ENCODE assay signal across 19 mouse cellular contexts in the genomic region with DNA sequence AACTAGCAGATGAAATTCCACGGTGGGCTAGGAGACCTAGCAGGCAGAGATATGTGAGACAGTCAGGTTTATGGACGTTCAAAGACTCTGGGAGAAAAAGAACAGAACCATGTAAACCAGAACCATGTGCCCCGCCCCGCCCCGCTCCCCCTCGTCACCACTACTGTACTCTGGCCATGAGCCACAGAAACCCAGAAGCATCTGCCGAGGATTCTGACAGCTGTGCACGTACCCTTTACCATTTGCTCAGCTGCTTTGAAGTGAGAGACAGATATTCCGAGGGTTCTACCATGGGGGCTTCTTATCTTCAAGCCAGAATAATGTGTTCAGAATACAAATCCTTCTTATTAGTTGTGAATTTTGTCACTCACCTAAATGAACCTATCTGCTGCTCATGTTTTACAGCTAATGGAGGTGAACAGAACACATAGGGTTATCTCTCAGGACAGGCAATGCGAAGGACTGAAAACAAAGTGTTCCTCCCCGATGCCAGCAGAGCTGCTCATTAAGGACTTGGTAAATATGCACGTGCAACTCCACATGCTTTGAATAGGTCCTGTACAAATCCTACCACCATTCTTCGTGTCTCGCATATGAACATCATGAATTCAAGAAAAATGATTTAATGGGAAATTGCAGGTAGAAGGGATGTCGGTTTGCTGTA.
DNase-seq lines count a peak whose midpoint lies in the region; ATAC-seq and TF ChIP-seq lines count a peak whose summit lies in the region.
"Had no signal": no experiment of that assay in that cellular context is flagged by ENCODE, and none has a peak within 500 bp of the region (broad histone marks: within the 10 kb centered on the region; RNA-seq: fewer than 3 reads in every experiment).

No protein-coding gene starts in this region.

- 82% methylated on average over 15 of the region's 15 CpGs for WGBS in neural tube, embryonic 13.5 days
- WGBS in hindbrain, embryonic 14.5 days: 62% methylated on average over 15 of the region's 15 CpGs
- 28% methylated on average over 15 of the region's 15 CpGs for WGBS in midbrain, embryonic 14.5 days
- WGBS in heart, adult 2 months: 85% methylated on average over 15 of the region's 15 CpGs

- H3K27me3 ChIP-seq in neural tube, embryonic 13.5 days: no peaks in the 10 kb centered on the region
- no peaks in the 10 kb centered on the region for H3K27me3 ChIP-seq in hindbrain, embryonic 14.5 days (ENCODE audit: control insufficient read depth, insufficient read depth, low read length)
- peaks cover 12% of the 10 kb centered on the region for H3K27me3 ChIP-seq in midbrain, embryonic 14.5 days (ENCODE audit: control insufficient read depth, insufficient read depth, low read length)
- H3K27me3 ChIP-seq in heart, adult 2 months (ENCODE audit: control insufficient read depth, insufficient read depth, low read length): no peaks in the 10 kb centered on the region
- H3K27me3 ChIP-seq: embryonic facial prominence, embryonic 15.5 days; limb, embryonic 12.5 days; liver, embryonic 15.5 days had no signal

- H3K36me3 ChIP-seq in neural tube, embryonic 13.5 days: no peaks in the 10 kb centered on the region
- no peaks in the 10 kb centered on the region for H3K36me3 ChIP-seq in hindbrain, embryonic 14.5 days (replicated peaks; ENCODE audit: control insufficient read depth, insufficient read depth)
- no peaks in the 10 kb centered on the region for H3K36me3 ChIP-seq in midbrain, embryonic 14.5 days (ENCODE audit: control insufficient read depth, insufficient read depth, low read length)
- H3K36me3 ChIP-seq in heart, adult 2 months (ENCODE audit: control insufficient read depth, insufficient read depth, low read length): no peaks in the 10 kb centered on the region
- H3K36me3 ChIP-seq: embryonic facial prominence, embryonic 15.5 days; limb, embryonic 12.5 days; liver, embryonic 15.5 days had no signal

- no peaks in the 10 kb centered on the region for H3K9me3 ChIP-seq in neural tube, embryonic 13.5 days
- H3K9me3 ChIP-seq in hindbrain, embryonic 14.5 days (ENCODE audit: control insufficient read depth, low read length): no peaks in the 10 kb centered on the region
- no peaks in the 10 kb centered on the region for H3K9me3 ChIP-seq in midbrain, embryonic 14.5 days (ENCODE audit: control insufficient read depth, low read length)
- H3K9me3 ChIP-seq: embryonic facial prominence, embryonic 15.5 days; limb, embryonic 12.5 days; liver, embryonic 15.5 days had no signal

- no peak for TF ChIP-seq EP300 in heart, adult 2 months (IDR thresholded peaks at IDR 0.05; ENCODE audit: insufficient read depth, low read depth, low read length)

- no peak for TF ChIP-seq POLR2A in heart, adult 2 months (IDR thresholded peaks at IDR 0.05; ENCODE audit: insufficient read depth, low read depth, low read length)

- no peak for DNase-seq in neural tube, embryonic 10.5 days (ENCODE audit: extremely low spot score, low spot score)
- no peak for DNase-seq in hindbrain, embryonic 14.5 days (ENCODE audit: low spot score)
- DNase-seq in midbrain, embryonic 14.5 days: peak; percentile 67
- DNase-seq in heart, adult 2 months: no peak
- no peak for DNase-seq in layer of hippocampus, adult 9-10 months (ENCODE audit: low spot score)
- DNase-seq in cerebellum, adult 9-11 months: no peak
- DNase-seq in kidney, adult 8-10 months: no peak
- DNase-seq: adrenal gland, postnatal 14 days; cerebellum, adult 2 months; heart, postnatal 14 days; thymus, postnatal 14 days had no signal

- no peak overlapping the region for H3K9ac ChIP-seq in neural tube, embryonic 13.5 days
- H3K9ac ChIP-seq in hindbrain, embryonic 14.5 days: peak overlapping the region; percentile 6; the same call in 1 of the 2 replicates
- no peak overlapping the region for H3K9ac ChIP-seq in midbrain, embryonic 14.5 days (replicated peaks; ENCODE audit: low read length)
- H3K9ac ChIP-seq in heart, adult 2 months (ENCODE audit: low read depth, low read length): no peak overlapping the region
- H3K9ac ChIP-seq: embryonic facial prominence, embryonic 15.5 days; limb, embryonic 12.5 days; liver, embryonic 15.5 days had no signal

- intact Hi-C loops in heart, adult 2 months (cut with DNase I): no loop called here

- no peak for TF ChIP-seq CTCF in heart, adult 2 months (IDR thresholded peaks at IDR 0.05)

- H3K4me3 ChIP-seq in neural tube, embryonic 13.5 days: no peak overlapping the region
- H3K4me3 ChIP-seq in hindbrain, embryonic 14.5 days (replicated peaks; ENCODE audit: low read length): no peak overlapping the region
- H3K4me3 ChIP-seq in midbrain, embryonic 14.5 days (replicated peaks; ENCODE audit: low read depth, low read length): 0 out of 2 replicates have a peak overlapping the region, but pooled peaks have one; percentile 5
- H3K4me3 ChIP-seq in heart, adult 2 months: no peak overlapping the region
- H3K4me3 ChIP-seq: embryonic facial prominence, embryonic 15.5 days; limb, embryonic 12.5 days; liver, embryonic 15.5 days had no signal

- H3K79me2 ChIP-seq in heart, adult 2 months (replicated peaks; ENCODE audit: control insufficient read depth, insufficient read depth, low read length): no peaks in the 10 kb centered on the region

- peak; percentile 65 for ATAC-seq in neural tube, embryonic 13.5 days (ENCODE audit: low read depth)
- ATAC-seq in hindbrain, embryonic 14.5 days (ENCODE audit: low FRiP score): peak; percentile 56
- ATAC-seq in midbrain, embryonic 14.5 days (ENCODE audit: low FRiP score, low TSS enrichment): peak; percentile 72
- ATAC-seq: lung, postnatal 0 days had no signal

- peaks cover 13% of the 10 kb centered on the region; the same call in 1 of the 2 replicates for H3K4me1 ChIP-seq in neural tube, embryonic 13.5 days (replicated peaks)
- H3K4me1 ChIP-seq in hindbrain, embryonic 14.5 days (replicated peaks; ENCODE audit: control insufficient read depth, insufficient read depth, low read length): peaks cover 11% of the 10 kb centered on the region
- H3K4me1 ChIP-seq in midbrain, embryonic 14.5 days (ENCODE audit: control insufficient read depth, insufficient read depth, low read length): peaks cover 17% of the 10 kb centered on the region
- no peaks in the 10 kb centered on the region for H3K4me1 ChIP-seq in heart, adult 2 months (ENCODE audit: control insufficient read depth, insufficient read depth, low read length)
- H3K4me1 ChIP-seq: limb, embryonic 12.5 days; liver, embryonic 15.5 days had no signal

- peak overlapping the region; percentile 9; the same call in 1 of the 2 replicates for H3K27ac ChIP-seq in neural tube, embryonic 13.5 days (replicated peaks)
- peak overlapping the region; percentile 56 for H3K27ac ChIP-seq in hindbrain, embryonic 14.5 days
- H3K27ac ChIP-seq in midbrain, embryonic 14.5 days (replicated peaks; ENCODE audit: low read depth, low read length): peak overlapping the region; percentile 77
- H3K27ac ChIP-seq in heart, adult 2 months: no peak overlapping the region
- H3K27ac ChIP-seq: embryonic facial prominence, embryonic 15.5 days; kidney, postnatal 0 days; limb, embryonic 12.5 days; liver, embryonic 15.5 days; stomach, postnatal 0 days had no signal

- H3K4me2 ChIP-seq in neural tube, embryonic 13.5 days: no peak overlapping the region
- 0 out of 2 replicates have a peak overlapping the region, but pooled peaks have one; percentile 4 for H3K4me2 ChIP-seq in hindbrain, embryonic 14.5 days (replicated peaks)
- peak overlapping the region; percentile 40 for H3K4me2 ChIP-seq in midbrain, embryonic 14.5 days (ENCODE audit: low read length)
- H3K4me2 ChIP-seq: embryonic facial prominence, embryonic 15.5 days; heart, embryonic 11.5 days; limb, embryonic 12.5 days; liver, embryonic 15.5 days had no signal
